Mouse (Mus musculus) ovary, postnatal 14 days (tissue): Measurements from ENCODE around the gene Doc2g.
"Not testable (repeated sequence)": the region's sequence is repeated elsewhere in the genome, so short reads cannot be mapped to it uniquely, and the experiment has no call there.

Experiments used
- DNase-seq: peaks from one replicate; pipeline ENCODE4 v3.0.0; 2022; ENCODE audit warnings: low spot score

Gene Doc2g

DNA sequence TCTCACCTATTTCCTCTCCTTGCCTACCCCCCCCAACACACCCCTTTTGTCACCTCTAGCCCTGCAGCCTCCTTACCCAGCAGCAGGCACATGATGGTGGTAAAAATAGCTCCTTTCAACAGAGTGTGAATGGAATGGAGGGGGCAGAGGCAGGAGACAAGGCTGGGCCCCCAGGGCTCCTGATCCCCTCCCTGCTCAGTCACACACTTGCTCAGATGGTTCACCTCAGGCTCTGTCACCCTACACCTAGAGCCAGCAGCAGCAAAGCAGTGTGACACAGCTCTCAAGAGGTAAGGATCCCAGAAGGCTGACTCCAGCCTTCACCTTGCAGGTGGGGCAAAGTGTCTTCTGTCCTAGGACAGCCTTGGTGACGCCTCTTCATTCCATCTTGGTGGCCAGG lies at the start of gene Doc2g:
Gene Doc2g, plus strand, starts transcription at position 202 of the 400 bp plus-strand sequence.
- DNase-seq, result no peak

GRCm38 (mm10) chr19:3955033-3955432 lies 48.1 kb upstream of the Doc2g start:
- no peak for DNase-seq

DNA sequence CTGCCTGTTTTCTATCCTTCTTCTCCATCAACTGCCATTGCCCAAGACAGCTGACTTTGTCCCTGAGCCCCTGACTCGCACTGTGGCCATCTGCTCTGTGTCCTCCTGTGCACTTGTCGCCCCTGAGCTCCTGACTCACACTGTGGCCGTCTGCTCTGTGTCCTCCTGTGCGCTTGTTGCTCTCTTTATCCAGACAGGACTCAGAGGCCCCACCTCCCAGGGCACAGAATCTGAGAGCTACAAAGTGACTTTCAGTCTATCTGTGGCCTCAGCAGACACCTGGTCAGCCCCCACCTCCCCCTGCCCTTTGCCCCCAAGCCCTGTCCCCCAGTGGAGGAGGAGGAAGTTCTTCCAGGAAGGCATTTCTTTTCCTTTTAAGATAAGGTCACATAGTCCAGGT lies 47.3 kb upstream of the Doc2g start:
- DNase-seq, result no peak

- not testable (repeated sequence) for DNase-seq
Measured at GRCm38 (mm10) chr19:3957296-3958036, 45.6 kb upstream of the Doc2g start.

- DNase-seq, result no peak
Measured at GRCm38 (mm10) chr19:3958470-3958869, 44.6 kb upstream of the Doc2g start, which contains the start of gene Aldh3b3. Gene Aldh3b3 (plus strand): TSS chr19:3958645.

GRCm38 (mm10) chr19:3959030-3959429 lies 44.1 kb upstream of the Doc2g start:
- no peak for DNase-seq

- no peak for DNase-seq
Measured at GRCm38 (mm10) chr19:3960211-3960610, 42.9 kb upstream of the Doc2g start.

DNA sequence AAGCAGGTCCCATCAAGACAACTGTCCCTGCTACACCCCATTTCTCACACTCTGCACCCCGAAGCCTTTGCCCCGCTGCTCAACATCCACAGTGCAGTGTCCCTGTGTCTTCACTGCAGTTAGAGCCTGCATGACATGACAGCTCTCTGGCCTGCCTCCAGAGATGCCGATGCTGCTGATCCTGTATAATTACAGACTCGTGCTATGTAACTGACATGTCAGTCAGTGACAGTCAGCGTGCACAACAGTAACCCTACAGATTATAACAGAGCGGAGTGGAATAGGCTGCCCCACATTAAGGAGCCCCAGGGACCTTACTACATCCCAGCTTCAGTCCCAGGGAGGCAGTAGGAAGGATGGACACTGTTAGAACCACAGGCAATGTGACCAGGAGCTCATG lies 41.3 kb upstream of the Doc2g start:
- DNase-seq, result not testable (repeated sequence)

DNA sequence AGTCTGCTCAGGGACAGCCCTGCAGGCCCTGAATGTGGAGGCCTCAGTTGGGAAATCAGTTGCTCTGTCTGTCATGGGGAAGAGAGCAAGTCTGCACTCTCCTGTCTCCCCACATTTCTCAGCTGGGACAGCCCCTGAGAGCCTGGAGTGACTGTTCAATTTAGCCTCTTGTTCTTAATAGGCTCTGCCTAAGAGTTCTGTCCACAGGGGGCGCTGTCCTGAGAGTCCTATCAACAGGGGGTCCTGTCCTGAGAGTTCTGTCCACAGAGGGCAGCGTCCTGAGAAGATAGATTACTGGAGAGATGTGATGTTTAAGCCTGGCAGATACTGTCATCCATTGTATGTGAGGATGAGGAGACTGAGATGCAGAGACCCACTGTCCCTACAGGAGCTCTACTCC lies 40.6 kb upstream of the Doc2g start:
- DNase-seq, result no peak

- DNase-seq, result no peak
Measured at GRCm38 (mm10) chr19:3964030-3964429, 39.1 kb upstream of the Doc2g start.

DNA sequence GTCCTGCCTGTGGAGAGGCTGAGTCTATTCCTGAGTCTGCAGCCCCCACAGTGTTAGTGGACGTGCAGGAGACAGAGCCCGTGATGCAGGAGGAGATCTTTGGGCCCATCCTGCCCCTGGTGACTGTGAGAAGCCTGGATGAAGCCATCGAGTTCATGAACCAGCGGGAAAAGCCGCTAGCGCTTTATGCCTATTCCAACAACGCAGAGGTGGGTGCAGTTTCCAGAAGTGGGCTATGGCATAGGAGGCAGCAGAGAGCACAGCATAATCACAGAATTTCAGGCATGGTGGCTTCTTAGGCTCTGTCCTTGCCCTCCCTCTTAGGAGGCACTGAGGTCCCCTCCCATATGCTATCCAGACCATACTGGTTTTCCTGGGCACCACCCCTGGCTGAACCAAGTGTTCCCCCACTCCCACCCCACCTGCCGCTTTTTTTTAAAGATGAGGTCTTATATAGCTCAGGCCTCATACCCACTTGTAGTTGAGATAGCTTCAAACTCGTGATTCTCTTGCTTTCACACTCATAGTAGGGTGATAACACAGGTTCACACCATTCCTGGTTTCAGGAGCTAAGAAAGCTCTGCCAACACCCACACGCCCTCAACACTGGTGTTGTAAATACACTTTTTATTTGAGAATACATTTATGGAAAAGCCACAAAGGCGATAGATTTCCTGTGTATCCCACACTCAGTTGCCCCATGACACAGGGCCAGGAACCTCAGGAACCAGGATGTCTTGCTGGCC lies 36.6 kb upstream of the Doc2g start:
- DNase-seq, result no peak

DNA sequence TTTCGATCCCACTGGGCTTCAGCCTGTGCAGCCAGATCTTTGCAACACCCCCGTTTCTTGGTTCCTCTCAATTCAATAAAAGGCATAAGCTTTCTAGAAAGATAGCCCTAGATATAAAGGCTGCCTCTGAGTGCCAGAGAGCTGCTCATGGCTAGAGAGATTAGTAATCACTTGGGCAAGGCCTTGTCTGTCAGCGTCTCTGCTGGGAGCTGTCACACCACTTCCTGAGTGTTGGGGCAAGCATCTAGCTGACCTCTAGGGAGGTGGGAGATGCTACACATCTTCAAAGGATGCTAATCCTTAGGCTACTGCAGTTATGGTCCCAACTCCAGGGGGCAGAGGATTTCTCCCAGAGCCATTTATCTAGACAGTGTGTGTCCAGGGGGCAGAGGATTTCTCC lies 35.9 kb upstream of the Doc2g start:
- DNase-seq, result no peak

- no peak for DNase-seq
Measured at GRCm38 (mm10) chr19:3972229-3972628, 30.9 kb upstream of the Doc2g start, which contains the start of gene Aldh3b2. Gene Aldh3b2 (plus strand): TSS chr19:3972328.

DNA sequence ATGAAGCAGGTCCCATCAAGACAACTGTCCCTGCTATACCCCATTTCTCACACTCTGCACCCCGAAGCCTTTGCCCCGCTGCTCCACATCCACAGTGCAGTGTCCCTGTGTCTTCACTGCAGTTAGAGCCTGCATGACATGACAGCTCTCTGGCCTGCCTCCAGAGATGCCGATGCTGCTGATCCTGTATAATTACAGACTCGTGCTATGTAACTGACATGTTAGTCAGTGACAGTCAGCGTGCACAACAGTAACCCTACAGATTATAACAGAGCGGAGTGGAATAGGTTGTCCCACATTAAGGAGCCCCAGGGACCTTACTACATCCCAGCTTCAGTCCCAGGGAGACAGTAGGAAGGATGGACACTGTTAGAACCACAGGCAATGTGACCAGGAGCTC lies 28.5 kb upstream of the Doc2g start:
- not testable (repeated sequence) for DNase-seq

DNA sequence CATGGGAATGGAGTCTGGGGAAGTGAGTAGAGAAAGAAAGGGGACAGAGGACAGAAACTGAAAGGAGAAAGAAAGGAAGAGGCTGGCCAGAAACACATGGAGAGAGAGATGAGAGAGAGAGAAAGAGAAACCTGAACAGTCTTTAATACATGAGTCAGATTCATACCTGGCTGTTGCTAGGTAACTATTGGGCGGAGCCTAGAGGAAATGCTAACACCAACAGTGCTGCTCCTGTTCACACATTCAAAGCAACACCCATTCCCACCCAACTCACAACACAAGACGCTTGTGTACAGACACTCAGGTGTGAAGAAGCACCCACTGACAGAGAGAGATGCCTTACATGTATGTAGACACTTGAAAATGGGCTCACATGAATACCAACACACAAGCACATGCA lies 27.2 kb upstream of the Doc2g start:
- DNase-seq, result no peak

DNA sequence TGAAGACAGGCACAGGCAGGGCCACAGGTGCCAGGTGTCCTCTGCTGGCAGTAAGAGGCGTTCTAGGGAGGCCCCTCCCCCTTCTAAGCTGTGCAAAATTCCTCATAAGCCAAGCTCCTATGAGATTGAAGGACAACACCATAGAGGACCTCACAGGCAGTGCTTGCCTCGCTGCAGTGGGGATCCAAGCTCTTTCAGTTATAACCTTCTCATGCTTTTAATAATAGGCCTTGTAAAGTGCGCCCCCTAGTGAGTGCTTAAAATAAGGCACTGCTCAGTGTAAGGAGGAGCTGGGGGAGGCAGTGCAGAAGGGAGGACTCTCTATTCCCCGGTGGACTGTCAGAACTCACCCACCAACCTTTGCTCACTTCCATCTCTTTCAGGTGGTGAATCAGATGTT lies 22.8 kb upstream of the Doc2g start:
- DNase-seq, result peak; percentile 75

DNA sequence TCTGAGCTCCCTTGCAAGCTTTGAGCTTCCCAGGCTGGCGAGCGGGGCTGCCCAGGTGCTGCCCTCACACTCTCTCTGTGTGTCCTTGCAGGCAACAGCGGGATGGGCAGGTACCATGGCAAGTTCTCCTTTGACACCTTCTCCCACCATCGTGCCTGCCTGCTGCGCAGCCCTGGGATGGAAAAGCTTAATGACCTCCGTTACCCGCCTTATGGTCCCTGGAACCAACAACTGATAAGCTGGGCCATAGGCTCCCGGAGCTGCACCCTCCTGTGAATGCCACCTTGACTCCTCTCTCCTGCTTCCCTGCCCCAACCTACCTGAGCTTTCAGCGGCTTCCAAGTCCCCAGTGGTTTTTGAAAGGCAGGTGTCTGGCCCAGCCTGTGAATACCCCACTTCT lies 22.2 kb upstream of the Doc2g start:
- DNase-seq, result no peak

DNA sequence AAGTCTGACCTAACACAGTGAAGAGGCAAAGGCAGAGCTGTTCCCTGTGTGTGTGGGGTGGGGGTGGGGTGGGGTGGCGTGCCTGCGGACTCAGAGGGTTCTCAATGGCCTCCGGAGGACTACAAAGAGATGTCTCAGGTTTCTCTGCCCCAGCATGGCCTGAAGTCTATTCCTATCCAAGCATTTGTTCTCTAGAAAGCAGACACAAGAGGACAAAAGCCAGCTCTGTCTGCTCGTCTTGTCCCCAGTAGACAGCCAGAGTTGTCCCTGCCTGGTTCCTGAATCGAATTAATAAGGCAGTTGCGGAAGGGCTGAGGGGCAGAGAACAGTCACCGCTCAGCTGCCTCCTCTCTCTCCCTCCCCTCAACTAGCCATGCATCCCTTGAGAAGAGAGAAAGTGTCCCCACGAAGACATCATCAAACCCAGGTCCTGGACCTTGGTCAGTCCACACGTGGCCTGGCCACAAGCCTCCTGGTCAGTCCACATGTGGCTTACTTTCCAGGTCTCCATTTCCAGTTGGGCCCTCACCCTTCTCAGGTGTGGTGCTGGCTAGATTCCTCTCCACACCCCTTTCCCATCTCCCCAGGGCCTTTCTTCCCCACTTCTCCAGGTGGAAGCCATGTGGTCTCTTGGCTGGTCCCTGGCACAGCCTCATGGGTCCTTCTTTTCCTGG lies 19.4 kb upstream of the Doc2g start:
- no peak for DNase-seq

GRCm38 (mm10) chr19:3985261-3985681 lies 17.8 kb upstream of the Doc2g start:
- no peak for DNase-seq

DNA sequence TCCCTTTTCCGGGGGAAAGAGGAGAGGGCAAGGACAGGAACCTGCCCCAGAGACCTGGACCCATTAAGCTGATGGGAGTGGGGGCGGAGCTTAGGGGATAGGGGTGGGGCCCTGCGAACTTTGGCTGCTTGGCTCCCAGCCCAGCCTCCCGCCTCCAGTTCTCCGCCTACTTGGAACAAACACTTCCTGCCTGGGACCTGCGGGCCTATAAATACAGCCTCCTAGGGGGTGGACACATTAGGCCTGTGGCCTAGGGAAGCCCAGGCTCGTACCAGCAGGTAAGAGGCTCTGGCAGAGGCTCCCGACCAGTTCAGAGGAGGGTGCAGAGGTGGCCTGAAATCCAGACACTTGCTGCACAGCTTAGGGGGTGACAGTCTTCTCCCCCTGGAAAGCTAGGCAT lies 16.8 kb upstream of the Doc2g start, which contains the start of gene Acy3:
Gene Acy3, plus strand, starts transcription at position 237 of the 400 bp plus-strand sequence.
- peak; percentile 73 for DNase-seq

GRCm38 (mm10) chr19:3988066-3988465 lies 15.0 kb upstream of the Doc2g start:
- DNase-seq, result no peak

- no peak for DNase-seq
Measured at GRCm38 (mm10) chr19:3988750-3989149, 14.4 kb upstream of the Doc2g start.

DNA sequence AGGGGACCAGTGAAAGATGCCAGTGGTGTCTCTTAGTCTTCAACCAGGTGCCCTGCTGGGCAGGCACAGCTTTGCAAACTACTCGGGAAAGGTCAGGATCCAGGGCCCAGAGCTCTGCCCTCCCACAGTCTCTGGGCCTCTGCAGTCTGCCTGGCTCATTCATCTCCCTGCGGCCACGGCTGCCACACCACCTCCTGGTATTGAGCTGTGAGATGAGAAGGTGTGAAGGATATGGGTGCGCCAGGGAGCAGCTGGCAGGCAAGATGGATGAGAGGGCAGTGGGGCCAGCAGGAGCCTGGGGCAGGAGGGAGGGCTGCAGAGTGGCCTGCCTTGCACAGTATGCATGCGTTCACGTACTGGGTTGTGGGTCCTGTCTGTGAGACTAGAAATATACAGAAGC lies 12.3 kb upstream of the Doc2g start:
- no peak for DNase-seq
